Mouse (Mus musculus) frontal cortex, postnatal 25 days (tissue): Measurements from ENCODE around the gene Unc5c.

Experiments used
- DNase-seq, 2 experiments: peaks; one replicate each; pipeline ENCODE4 v3.0.0; 2022; ENCODE audit warnings: low spot score in 2 of 2

The Unc5c gene

GRCm38 (mm10) chr3:141509772-141510171 is 44.8 kb downstream of the Unc5c start:
- no peak for DNase-seq

GRCm38 (mm10) chr3:141511253-141512038 is 46.4 kb downstream of the Unc5c start:
- DNase-seq = no peak

DNA sequence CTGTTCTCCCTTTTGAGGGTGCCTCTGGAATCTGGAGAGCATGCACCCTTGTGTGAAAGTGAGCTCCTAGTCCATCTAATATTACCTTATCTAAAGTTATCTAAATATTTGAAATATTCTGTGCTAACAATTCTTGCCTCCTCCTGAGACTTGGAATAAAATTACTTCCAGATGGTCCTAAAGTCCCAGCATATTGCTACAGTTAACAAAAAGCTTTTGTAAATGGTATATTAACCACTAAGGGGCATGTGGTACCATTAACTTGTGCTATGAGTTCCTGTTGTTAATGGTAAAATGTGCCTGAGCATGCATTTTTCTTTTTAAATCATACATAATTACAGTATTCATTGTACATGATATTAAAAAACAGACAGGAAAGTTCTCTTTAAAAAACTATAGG is 63.7 kb downstream of the Unc5c start:
- DNase-seq = no peak

GRCm38 (mm10) chr3:141529599-141529998 is 64.6 kb downstream of the Unc5c start:
- no peak for DNase-seq

GRCm38 (mm10) chr3:141533861-141534260 is 68.8 kb downstream of the Unc5c start:
- DNase-seq = no peak

GRCm38 (mm10) chr3:141536857-141537256 is 71.8 kb downstream of the Unc5c start:
- no peak for DNase-seq

GRCm38 (mm10) chr3:141538120-141538519 is 73.1 kb downstream of the Unc5c start:
- DNase-seq = no peak

- no peak for DNase-seq
These were observed 75.7 kb downstream of the Unc5c start for GRCm38 (mm10) chr3:141540749-141541148.

DNA sequence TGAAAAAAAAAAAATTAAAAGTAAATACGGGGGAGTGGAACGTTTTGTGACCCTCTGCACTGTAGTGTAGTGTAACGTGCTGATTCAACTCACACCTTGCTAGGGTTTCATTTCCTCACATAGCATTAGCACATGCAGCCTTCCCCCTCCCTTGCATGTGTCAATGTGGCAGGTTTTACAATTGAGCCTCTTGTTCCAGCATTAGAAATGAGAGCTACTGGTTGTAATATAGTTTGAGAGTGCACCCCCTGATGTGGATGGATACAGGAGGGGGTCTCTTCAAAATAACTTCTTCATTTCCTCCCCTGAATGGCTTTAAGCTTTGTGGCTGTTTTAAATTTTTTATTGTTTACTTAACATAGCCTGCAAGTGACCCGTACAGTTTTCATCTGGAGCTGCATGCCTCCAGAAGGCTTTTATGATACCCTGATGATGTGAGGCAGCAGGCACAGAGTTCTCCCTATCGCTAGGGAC is 82.4 kb downstream of the Unc5c start:
- DNase-seq = no peak

- DNase-seq = no peak
These were observed 84.6 kb downstream of the Unc5c start for GRCm38 (mm10) chr3:141549661-141550060.

- DNase-seq = no peak
These were observed 87.9 kb downstream of the Unc5c start for GRCm38 (mm10) chr3:141552960-141553359.

- DNase-seq = no peak
These were observed 92.1 kb downstream of the Unc5c start for GRCm38 (mm10) chr3:141557072-141557471.

DNA sequence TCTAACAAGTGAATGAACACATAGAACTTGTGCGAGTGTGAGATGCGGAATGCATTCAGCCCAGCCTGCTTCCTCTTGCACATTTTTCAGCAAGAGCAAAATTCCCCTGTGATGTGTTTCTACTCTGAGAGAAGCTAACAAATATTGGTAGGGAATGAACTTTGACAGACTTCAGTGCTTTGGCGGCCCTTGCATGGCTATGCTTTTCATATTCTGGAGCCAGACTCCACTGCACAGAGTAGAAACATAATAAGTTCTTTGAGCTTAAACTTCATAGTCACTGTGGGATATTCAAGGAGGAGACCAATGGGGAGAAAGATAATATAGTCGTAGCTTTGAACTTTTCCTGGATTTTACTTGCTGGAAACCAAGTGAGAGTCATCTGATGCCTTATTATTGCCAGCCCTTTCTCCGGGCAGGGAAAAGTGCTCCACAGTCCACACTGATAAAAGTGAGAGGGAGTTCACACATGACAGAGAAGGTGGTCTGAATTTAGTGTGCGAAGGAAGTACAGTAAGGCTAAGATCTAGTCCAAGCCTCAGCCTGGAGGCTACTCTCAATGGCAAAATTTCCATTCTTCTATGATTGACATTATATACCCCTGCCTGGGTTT is 110.2 kb downstream of the Unc5c start:
- DNase-seq = no peak

- DNase-seq = no peak
These were observed 112.4 kb downstream of the Unc5c start for GRCm38 (mm10) chr3:141577382-141577781.

GRCm38 (mm10) chr3:141581190-141581891 is 116.3 kb downstream of the Unc5c start:
- no peak for DNase-seq

DNA sequence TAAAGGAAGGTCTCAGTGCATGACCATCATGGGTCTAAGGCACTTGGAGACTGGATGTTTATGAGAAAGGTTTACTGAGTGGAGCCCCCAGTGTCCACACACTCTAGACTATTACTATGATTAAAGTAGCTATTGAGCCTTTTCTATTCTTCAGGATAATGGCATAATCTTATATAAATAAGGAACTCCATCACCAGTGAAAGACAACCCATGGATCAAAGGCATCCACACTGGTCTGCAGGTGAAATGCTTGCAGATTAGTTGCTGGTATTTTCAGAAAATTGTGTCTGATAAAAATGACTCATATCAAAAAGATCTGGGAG is 116.8 kb downstream of the Unc5c start:
- DNase-seq = no peak

- no peak for DNase-seq
These were observed 118.2 kb downstream of the Unc5c start for GRCm38 (mm10) chr3:141583180-141583579.

GRCm38 (mm10) chr3:141589392-141590012 is 124.5 kb downstream of the Unc5c start:
- DNase-seq = no peak

DNA sequence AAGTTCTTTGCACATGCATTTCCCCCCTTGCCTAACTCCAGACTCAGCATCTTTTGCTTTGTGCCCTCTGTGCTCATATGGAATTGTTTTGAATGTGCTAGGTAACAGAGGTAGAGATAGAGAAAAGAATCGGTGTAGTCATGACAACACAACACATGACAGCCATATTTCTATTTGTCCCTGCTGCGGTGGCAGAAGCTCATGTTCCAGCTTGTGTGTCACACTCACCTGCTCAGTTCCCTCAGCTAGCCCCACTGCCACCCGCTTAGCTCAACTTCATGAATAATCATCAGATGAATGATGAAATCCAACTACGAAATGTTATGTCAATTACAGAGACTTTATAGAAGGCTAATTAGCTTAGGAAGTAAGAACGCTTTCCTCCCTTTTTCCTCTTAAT is 128.2 kb downstream of the Unc5c start:
- DNase-seq = no peak

DNA sequence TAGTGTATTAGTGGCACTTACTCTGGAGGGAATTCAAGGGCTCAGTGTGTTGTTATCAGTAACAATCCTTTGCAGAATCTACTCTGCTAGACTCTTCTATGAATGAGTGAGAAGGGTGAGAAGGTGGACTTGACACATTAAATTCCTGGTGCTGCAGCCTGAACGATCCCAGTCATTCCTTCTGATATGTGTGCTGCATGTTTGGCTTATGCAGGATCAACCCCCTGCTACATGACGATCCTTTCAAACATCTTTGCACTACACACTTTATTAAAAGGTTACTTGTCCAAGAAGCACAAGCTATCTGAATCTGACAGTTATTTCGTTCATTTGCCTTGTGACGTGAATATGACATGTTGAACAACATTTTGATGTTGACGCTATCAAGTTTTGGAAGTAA is 129.1 kb downstream of the Unc5c start:
- DNase-seq = no peak

- DNase-seq = no peak
These were observed 130.1 kb downstream of the Unc5c start for GRCm38 (mm10) chr3:141595073-141595472.

DNA sequence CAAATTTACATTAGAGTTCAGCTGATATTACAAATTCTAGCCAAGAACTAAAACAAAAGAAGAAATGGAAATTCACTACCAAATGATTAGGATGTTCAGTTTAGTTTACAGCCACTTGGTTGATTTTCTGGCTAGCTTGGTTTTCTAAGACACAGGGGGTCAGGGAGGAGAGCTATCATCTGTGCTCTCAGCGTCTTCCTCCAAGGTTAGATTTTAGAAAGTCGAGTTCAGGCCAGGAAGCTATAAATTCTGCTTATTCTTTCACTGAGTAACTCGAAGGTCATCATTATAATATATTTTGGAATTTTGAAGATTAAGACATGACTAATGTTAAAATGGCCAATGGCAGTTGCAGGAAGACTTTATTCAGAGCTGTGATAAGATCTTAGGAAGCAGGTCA is 131.4 kb downstream of the Unc5c start:
- no peak for DNase-seq
